Mouse (Mus musculus) stomach, embryonic 16.5 days (tissue): ENCODE results near the gene Btbd9. TPM values are rescaled to one million over a fixed set of nuclear protein-coding genes. Genes with fewer than 3 reads are reported as not detected.
A peak's percentile ranks its signal among the peaks of the same experiment; 100 is the strongest.

Source experiments
- ATAC-seq: fragments of 200-750 bp; cut with Nextera tagmentation; 2 replicates; pipeline ENCODE4 v1.8.0; 2017; ENCODE audit warnings: moderate number of reproducible peaks, moderate TSS enrichment; ENCODE audit not compliant: insufficient read depth, low FRiP score
- H3K27ac ChIP-seq: fragments of 300-500 bp; sonication (generic); 2 replicates; pipeline ENCODE4 v1.5.1; 2014; ENCODE audit warnings: low read length
- H3K27me3 ChIP-seq: fragments of 300-500 bp; sonication (generic); 2 replicates; pipeline ENCODE4 v1.6.1; 2014; ENCODE audit warnings: low read length, control low read depth, mixed read lengths; ENCODE audit not compliant: control insufficient read depth, insufficient read depth
- H3K36me3 ChIP-seq: fragments of 300-500 bp; sonication (generic); 2 replicates; pipeline ENCODE4 v1.6.1; 2014; ENCODE audit warnings: low read length; ENCODE audit not compliant: control insufficient read depth, insufficient read depth
- H3K4me1 ChIP-seq: fragments of 300-500 bp; sonication (generic); 2 replicates; pipeline ENCODE4 v1.6.1; 2014; ENCODE audit warnings: low read length, control low read depth, mixed read lengths; ENCODE audit not compliant: control insufficient read depth, insufficient read depth
- H3K4me2 ChIP-seq: fragments of 300-500 bp; sonication (generic); 2 replicates; pipeline ENCODE4 v1.6.1; 2014; ENCODE audit warnings: low read depth, low read length, mixed read lengths
- H3K4me3 ChIP-seq: fragments of 300-500 bp; sonication (generic); replicated peaks from 2 replicates; pipeline ENCODE4 v1.5.1; 2014; ENCODE audit warnings: mild to moderate bottlenecking, low read length
- H3K9ac ChIP-seq: fragments of 300-500 bp; sonication (generic); 2 replicates; pipeline ENCODE4 v1.6.1; 2014; ENCODE audit warnings: low read length
- H3K9me3 ChIP-seq: fragments of 300-500 bp; sonication (generic); replicated peaks from 2 replicates; pipeline ENCODE4 v1.6.1; 2016; ENCODE audit warnings: low read length, control low read depth; ENCODE audit not compliant: control insufficient read depth
- WGBS: fragments of 180-500 bp; shearing (Covaris S2); extraction: QIAGEN DNeasy Blood & Tissue Kit; methylation state at CpG from one replicate; pipeline ENCODE4 v1.1.7; 2014; 5-methylcytosine and 5-hydroxymethylcytosine counted together
- polyA plus RNA-seq: library from polyadenylated mRNA; unstranded; fragments of >200 nt; fragmentation: Nextera tagmentation; extraction: Ambion mirVana; gene quantifications from 2 replicates; pipeline ENCODE4 v1.2.1, GENCODE M21; 2015

The Btbd9 gene
- polyA plus RNA-seq, 1 experiment from 2014 or later = 51.6 TPM

GRCm38 (mm10) chr17:30465060-30465762 is 111.1 kb downstream of the Btbd9 start:
- peak; percentile 76 for ATAC-seq
- no peak overlapping the region for H3K4me2 ChIP-seq
- H3K27ac ChIP-seq = peak overlapping the region; percentile 47; the same call in 1 of the 2 replicates
- 44% methylated on average over 6 of the region's 6 CpGs for WGBS
- H3K9ac ChIP-seq = no peak overlapping the region
- H3K36me3 ChIP-seq = no peaks in the 10 kb centered on the region
- peaks cover 34% of the 10 kb centered on the region for H3K4me1 ChIP-seq
- H3K27me3 ChIP-seq = no peaks in the 10 kb centered on the region
- H3K4me3 ChIP-seq = no peak overlapping the region
- H3K9me3 ChIP-seq = no peaks in the 10 kb centered on the region

- no peak overlapping the region for H3K27ac ChIP-seq
- H3K4me1 ChIP-seq = peaks cover 31% of the 10 kb centered on the region
- WGBS = 42% methylated on average over 5 of the region's 5 CpGs
- no peak overlapping the region for H3K4me2 ChIP-seq
- no peak overlapping the region for H3K9ac ChIP-seq
- H3K36me3 ChIP-seq = no peaks in the 10 kb centered on the region
- H3K9me3 ChIP-seq = no peaks in the 10 kb centered on the region
- no peak for ATAC-seq
- no peak overlapping the region for H3K4me3 ChIP-seq
- no peaks in the 10 kb centered on the region for H3K27me3 ChIP-seq
These were observed 112.0 kb downstream of the Btbd9 start for GRCm38 (mm10) chr17:30464240-30464745.

- H3K36me3 ChIP-seq = no peaks in the 10 kb centered on the region
- no peak overlapping the region for H3K4me3 ChIP-seq
- H3K9me3 ChIP-seq = no peaks in the 10 kb centered on the region
- no peak for ATAC-seq
- no peak overlapping the region for H3K9ac ChIP-seq
- H3K27me3 ChIP-seq = no peaks in the 10 kb centered on the region
- H3K27ac ChIP-seq = no peak overlapping the region
- H3K4me2 ChIP-seq = no peak overlapping the region
- H3K4me1 ChIP-seq = peaks cover 23% of the 10 kb centered on the region
- 84% methylated on average over 2 of the region's 2 CpGs for WGBS
These were observed 115.5 kb downstream of the Btbd9 start for GRCm38 (mm10) chr17:30460727-30461349.

- Histone ChIP-seq H3K36me3 (no peaks in the 10 kb centered on the region), H3K9ac (no peak overlapping the region), H3K27me3 (no peaks in the 10 kb centered on the region), H3K4me1 (peaks cover 15% of the 10 kb centered on the region), H3K4me2 (no peak overlapping the region), H3K9me3 (no peaks in the 10 kb centered on the region), H3K27ac (no peak overlapping the region), H3K4me3 (no peak overlapping the region)
- ATAC-seq = no peak
- WGBS = 61% methylated on average over 5 of the region's 5 CpGs
These were observed 116.6 kb downstream of the Btbd9 start for GRCm38 (mm10) chr17:30459706-30460105.

GRCm38 (mm10) chr17:30458926-30459325 is 117.4 kb downstream of the Btbd9 start:
- Histone ChIP-seq H3K4me2 (no peak overlapping the region), H3K9ac (no peak overlapping the region), H3K27ac (no peak overlapping the region), H3K36me3 (no peaks in the 10 kb centered on the region), H3K27me3 (no peaks in the 10 kb centered on the region), H3K4me3 (no peak overlapping the region), H3K9me3 (no peaks in the 10 kb centered on the region), H3K4me1 (peaks cover 9% of the 10 kb centered on the region; the same call in 1 of the 2 replicates)
- WGBS = 80% methylated on average over 5 of the region's 5 CpGs
- ATAC-seq = no peak

GRCm38 (mm10) chr17:30458301-30458700 is 118.0 kb downstream of the Btbd9 start:
- Histone ChIP-seq H3K9me3 (no peaks in the 10 kb centered on the region), H3K27ac (no peak overlapping the region), H3K4me2 (no peak overlapping the region), H3K4me1 (peaks cover 9% of the 10 kb centered on the region; the same call in 1 of the 2 replicates), H3K4me3 (no peak overlapping the region), H3K36me3 (no peaks in the 10 kb centered on the region), H3K9ac (no peak overlapping the region), H3K27me3 (no peaks in the 10 kb centered on the region)
- ATAC-seq = no peak
- 55% methylated on average over 3 of the region's 3 CpGs for WGBS

GRCm38 (mm10) chr17:30457486-30457885 is 118.8 kb downstream of the Btbd9 start:
- Histone ChIP-seq H3K9ac (no peak overlapping the region), H3K4me1 (peaks cover 9% of the 10 kb centered on the region; the same call in 1 of the 2 replicates), H3K4me2 (no peak overlapping the region), H3K4me3 (no peak overlapping the region), H3K36me3 (no peaks in the 10 kb centered on the region), H3K27me3 (no peaks in the 10 kb centered on the region), H3K27ac (no peak overlapping the region), H3K9me3 (no peaks in the 10 kb centered on the region)
- ATAC-seq = no peak
- WGBS = 66% methylated on average over 7 of the region's 7 CpGs

- no peaks in the 10 kb centered on the region for H3K9me3 ChIP-seq
- no peak overlapping the region for H3K4me2 ChIP-seq
- H3K27me3 ChIP-seq = no peaks in the 10 kb centered on the region
- no peak overlapping the region for H3K9ac ChIP-seq
- 59% methylated on average over 12 of the region's 12 CpGs for WGBS
- ATAC-seq = no peak
- no peaks in the 10 kb centered on the region for H3K36me3 ChIP-seq
- no peak overlapping the region for H3K4me3 ChIP-seq
- peaks cover 9% of the 10 kb centered on the region; the same call in 1 of the 2 replicates for H3K4me1 ChIP-seq
- H3K27ac ChIP-seq = no peak overlapping the region
These were observed 120.0 kb downstream of the Btbd9 start for GRCm38 (mm10) chr17:30456293-30456692.

- no peak overlapping the region for H3K27ac ChIP-seq
- no peaks in the 10 kb centered on the region for H3K27me3 ChIP-seq
- no peaks in the 10 kb centered on the region for H3K36me3 ChIP-seq
- no peak for ATAC-seq
- no peaks in the 10 kb centered on the region for H3K9me3 ChIP-seq
- H3K4me3 ChIP-seq = no peak overlapping the region
- H3K4me1 ChIP-seq = peaks cover 9% of the 10 kb centered on the region; the same call in 1 of the 2 replicates
- no peak overlapping the region for H3K9ac ChIP-seq
- WGBS = 23% methylated on average over 3 of the region's 3 CpGs
- H3K4me2 ChIP-seq = no peak overlapping the region
These were observed 121.4 kb downstream of the Btbd9 start for GRCm38 (mm10) chr17:30454862-30455243.
